Mouse (Mus musculus): Measurements from ENCODE around the gene Nprl2. TPM values are rescaled to one million over a fixed set of nuclear protein-coding genes. Genes with fewer than 3 reads are reported as not detected.

The Nprl2 gene
- 47.6 TPM for polyA plus RNA-seq (2017; shearing (Covaris generic))

DNA sequence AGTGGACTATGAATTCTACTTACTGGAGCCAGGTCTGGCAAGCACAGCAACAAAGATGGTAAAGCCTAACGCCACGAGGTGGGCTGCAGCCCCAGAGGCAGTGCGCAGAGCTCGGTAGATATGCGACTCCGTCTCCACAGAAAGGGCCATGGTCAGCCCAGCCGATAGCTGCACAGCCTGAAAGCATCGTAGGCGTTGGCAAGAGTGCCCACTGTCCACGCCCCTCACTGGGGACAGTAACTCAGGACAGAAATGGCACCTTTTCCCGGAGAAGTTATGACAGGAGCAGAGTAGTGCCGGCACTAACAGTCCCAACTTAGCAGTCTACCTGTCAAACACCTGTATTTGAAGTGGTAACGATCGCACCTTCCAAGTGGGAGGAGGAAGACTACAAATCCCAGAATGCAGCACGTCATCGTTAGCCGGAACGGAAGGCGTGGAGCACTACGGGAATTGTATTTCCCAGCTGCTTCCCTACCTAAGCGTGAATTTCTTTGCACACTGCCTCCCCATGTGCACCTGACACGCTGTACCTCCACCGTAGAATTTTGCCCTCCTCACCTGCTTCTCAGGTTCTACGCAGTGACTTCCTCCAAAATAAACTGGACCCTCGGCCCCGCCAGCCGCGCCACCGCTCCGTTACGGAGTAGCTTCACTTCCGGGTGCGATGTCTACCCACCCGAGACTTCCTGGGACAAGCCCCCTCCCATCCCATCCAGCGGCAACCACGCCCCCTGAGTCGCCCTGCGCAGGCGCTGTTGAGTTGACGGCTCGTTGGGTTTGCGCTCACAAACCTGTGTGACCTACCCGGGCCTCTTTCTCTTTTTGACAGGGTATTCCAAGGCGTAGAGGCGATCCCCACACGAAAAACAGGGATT lies at the start of gene Nprl2, which contains the start of gene Cyb561d2:
Gene Nprl2, plus strand, starts transcription at position 753 of the 878 bp plus-strand sequence.
Gene Cyb561d2, minus strand, starts transcription at position 720 of the 878 bp plus-strand sequence.

DNA sequence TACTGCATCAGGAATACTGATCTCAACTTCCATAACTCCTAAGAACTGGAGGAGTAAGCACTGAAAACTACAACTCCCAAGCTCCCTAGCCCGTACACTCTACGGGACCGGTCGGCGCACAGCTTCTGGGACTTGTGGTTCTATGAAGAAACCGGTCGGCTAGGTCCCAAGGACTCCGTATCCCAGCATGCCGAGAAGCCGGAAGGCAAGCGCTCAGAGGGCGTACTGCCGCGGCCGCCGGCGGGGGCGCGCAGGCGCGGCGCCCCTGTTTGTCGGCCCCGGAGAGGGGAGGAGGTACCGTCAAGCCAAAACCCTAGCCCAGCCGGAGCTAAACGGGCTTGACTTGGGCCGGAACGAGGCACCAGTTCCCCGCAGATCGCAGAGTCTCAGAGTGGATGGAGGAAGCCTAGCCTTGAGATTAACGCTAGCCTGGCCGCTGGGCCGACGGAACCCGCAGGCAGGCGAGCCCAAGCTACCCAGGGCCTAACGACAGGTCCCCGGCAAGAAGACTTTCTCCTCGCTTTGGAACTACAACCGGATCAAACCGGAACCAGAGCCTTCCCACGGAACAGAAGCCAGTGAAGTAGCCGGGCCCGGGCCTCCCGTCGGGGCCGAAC lies 8.1 kb upstream of the Nprl2 start, which contains the start of gene Tmem115:
Gene Tmem115, plus strand, starts transcription at position 155 of the 617 bp plus-strand sequence.

DNA sequence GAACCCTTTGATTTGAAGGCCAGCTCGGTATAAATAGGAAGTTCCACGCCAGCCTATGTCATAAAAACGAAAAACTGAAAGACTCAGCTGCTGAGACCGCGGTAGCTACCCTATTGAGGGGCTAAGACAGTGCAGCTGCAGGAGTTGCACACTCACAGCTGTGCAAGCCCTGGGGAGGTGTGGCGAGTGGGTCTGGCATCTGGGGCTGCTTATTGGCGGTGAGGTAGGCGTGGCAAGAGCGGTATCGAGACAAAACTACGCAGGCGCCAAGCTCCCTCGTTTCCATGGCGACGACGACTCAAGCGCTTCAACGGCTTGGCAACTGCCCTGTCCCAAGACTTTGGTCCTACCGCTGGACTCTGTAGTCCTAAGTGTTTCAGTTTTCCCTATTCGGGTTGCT lies 5.0 kb downstream of the Nprl2 start, which contains the start of gene Zmynd10:
Gene Zmynd10, plus strand, starts transcription at position 273 of the 400 bp plus-strand sequence.

DNA sequence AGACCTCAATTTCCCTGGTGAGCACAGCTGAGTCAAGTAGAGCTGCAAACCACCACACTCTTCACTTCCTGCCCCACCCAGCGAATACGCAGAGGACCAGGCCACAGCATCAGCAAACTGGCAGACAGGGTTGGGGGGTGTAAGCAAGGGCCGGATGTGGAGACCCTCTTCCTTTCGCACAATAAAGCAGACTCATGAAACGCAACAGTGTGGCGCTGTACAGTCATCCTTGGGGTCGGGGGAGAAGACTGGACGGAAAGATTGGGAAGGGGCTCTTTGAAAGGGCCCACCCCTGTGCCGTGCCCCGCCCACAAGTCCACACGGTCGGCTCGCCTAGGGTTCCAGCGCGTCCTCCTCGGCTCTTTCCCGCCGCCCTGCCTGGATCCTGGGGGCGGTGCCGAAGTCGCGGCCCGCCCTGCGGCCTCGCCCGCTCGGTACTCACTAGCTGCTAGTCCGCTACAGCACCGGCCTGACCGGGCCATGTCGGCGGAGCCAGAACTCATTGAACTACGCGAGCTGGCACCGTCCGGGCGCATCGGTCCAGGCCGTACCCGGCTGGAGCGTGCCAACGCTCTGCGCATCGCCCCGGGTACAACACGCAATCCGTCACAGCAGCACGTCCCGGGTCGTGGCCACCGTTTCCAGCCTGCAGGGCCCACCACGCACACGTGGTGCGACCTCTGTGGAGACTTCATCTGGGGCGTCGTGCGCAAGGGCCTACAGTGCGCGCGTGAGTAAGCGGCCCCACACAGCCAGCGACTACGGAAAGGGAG lies 9.3 kb downstream of the Nprl2 start, which contains the start of gene Rassf1:
Gene Rassf1, plus strand, starts transcription at position 439 of the 773 bp plus-strand sequence.

DNA sequence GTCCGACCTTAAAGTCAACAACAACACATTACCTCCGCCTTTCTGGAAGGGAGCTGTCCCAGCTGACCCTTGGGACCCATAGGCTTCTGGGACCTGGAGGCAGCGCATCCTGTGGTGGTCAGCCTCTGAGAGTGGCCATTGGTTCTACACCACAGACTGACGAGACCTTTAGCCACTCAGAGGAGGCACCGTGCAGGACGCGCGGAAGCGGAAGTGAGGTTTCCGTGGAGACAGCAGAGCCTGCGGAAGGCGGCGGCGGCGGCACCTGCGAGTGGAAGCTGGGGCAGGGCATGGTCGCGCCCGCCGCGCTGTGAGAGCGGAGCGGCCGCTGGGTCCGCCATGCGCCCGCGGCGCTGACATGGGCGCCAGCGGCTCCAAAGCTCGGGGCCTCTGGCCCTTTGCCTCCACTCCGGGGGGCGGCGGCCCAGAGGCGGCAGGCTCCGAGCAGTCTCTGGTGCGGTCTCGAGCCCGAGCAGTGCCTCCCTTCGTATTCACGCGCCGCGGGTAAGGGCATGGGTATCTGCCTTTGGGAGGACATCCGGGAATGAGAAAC lies 21.1 kb downstream of the Nprl2 start, which contains the start of gene Tusc2:
Gene Tusc2, plus strand, starts transcription at position 227 of the 553 bp plus-strand sequence.

DNA sequence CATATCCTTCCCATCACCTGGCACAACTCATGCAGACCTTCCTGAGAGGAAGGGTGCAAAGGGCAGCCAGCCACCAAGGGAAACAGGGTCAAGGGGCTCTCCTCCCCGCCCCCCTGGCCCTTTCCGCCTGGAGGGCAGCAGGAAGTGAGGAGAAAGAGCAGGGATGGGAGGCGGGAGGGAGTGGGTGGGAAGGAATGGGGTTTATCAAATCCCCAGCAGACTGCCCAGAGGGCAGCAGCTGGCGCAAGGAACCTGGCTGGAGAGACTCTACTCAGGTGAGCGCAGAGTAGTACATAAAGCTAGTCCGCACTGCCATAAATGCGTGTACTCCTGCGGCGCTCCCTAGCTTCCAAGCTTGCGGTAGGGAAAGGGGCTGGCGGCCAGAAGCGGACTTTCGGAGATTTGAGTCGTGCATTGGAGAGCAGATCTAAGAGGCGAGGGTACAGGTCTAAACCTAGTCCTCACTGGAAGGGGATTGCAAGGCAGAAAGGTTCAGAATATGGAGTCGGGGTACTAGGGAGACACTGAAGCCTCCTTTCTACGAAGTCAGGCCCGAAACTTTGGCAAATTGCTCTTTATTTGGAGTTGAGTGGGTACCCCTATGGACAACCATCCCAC lies 25.8 kb downstream of the Nprl2 start, which contains the start of gene Hyal2:
Gene Hyal2, plus strand, starts transcription at position 244 of the 618 bp plus-strand sequence.

DNA sequence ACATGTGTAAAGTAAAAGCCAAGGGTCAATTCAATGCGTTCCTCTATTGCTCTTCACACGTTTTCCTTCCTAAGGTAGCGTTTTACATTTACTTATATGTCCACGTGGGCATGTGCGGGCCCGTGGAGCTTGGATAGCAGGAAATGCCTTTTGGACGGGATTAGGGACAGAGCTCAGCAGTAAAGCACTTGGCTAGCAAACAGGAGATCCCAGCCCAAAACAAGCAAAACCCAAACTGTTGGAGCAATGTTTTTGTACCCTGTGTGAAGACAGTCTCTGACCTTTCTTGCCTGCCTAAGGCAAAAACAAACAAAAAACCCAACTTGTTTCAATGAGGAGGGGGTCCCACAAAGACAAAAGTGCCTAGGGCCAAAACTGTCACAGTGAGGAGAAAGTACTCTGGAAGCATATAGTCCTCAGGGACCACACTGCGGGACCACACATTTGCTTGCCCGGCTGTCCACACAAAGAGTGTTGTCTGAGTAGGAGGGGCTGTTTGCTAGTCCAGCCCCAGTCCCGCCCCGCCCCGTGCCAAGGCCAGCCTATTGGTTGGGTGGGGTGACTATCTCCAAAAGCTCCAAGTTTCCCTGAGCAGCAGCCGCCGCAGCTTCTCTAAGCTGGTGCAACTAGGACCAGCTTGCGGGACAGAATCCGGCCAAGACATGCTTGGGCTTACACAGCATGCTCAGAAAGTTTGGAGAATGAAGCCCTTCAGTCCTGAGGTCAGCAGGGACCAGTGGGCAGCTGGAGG lies 34.5 kb downstream of the Nprl2 start, which contains the start of gene Hyal1:
Gene Hyal1, plus strand, starts transcription at position 571 of the 751 bp plus-strand sequence.

DNA sequence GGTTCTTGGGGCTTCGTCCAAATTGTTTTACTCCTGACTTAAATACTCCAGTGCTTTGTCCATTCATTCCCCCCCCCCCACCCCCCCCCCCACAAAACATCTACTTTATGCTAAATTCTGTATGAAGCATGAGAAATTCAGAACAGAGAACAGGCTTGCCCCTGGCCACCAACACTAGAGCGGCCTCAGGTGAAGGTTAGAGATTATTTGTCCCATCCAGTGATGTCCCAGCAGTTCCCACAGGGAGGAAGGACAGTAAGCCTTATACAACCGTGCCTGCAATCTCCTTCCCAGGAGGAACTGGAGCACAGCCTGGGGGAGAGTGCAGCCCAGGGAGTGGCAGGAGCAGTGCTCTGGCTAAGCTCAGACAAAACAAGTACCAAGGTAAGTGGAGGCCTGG lies 36.6 kb downstream of the Nprl2 start, which contains the start of gene Naa80:
Gene Naa80, plus strand, starts transcription at position 301 of the 400 bp plus-strand sequence.

DNA sequence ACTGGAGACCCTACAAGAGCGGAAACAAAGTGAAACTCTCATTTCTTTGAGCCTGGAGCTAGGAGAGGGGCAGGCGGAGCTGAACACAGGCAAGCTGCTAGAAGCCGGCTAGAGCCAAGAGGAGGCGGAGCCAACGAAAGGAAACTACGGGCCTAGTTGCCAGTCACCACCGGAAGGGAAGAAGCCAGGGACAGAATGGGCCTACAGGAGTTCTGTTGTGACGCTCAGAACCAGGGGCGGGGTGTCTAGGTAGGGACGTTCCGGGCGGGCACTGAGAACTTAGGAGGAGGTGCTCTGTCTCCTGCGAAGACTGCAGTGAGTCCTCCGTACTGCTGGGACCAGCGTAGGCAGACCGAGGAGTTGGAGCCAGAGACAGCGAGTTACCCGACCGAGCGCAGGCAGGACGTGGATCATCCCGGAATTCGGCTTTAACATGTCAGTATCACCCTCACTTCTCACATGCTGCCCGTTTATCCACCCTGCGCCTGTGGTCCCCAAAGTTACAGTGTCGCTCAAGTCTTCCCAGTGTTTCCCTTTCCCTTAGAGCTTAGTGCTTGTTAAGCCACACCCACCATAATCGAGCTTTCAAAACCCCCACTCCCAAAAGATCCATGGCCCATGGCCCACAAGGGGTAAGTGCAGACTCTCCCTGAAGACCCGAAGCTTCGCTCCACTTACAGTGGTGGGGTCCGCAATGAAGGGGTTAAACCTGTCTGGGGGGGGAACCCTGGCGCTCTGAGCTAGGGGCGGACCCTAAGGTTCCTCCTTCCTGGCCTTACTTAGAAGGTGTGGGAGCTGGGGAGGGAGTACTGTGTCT lies 38.7 kb downstream of the Nprl2 start, which contains the start of gene Hyal3:
Gene Hyal3, plus strand, starts transcription at position 318 of the 817 bp plus-strand sequence.

DNA sequence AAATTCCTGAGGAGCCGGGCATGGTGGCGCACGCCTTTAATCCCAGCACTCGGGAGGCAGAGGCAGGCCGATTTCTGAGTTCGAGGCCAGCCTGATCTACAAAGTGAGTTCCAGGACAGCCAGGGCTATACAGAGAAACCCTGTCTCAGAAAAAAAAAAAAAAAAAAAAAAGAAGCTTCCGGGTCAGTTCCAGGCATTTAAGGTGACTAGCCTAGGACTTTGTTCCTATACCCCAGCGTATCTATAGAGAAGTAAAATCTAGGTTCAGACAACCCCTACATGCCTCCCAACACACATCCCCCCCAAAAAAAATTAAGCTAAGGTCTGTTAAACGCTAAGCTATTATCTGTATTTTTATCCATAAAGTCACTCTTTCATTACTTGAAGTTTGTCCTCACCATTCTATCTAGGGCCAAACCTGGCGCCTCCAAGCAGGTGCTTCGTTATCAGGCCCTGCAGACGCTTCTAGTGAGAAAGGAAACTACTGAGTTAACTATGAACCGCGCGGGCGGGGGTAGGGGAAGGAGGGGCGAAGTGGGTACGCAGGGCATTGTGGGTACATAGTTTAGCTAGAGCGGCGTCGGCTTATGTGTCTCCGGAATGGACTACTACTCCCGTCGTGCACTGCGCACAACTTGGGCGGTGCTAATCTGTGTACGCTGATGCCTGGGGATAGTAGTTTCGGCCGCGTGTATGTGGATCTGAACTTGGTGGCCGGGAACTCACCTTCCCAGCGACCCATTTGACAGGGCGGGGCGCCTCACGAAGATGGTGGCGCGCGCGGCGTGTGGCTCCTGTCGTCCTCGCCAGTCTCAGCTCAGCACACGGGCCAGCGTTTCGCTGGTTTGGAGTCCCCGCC lies 45.2 kb downstream of the Nprl2 start, which contains the start of gene Ifrd2:
Gene Ifrd2, plus strand, starts transcription at position 669 of the 859 bp plus-strand sequence.

Other genes with a start within 250 kb of the Nprl2 start
- gene Cish, start 246.2 kb upstream of the Nprl2 start, polyA plus RNA-seq (2017; shearing (Covaris generic)): 167 TPM
- gene Hemk1, start 203.9 kb upstream of the Nprl2 start, polyA plus RNA-seq (2017; shearing (Covaris generic)): 6.2 TPM
- 0.34 TPM for gene 6430571L13Rik, start 201.6 kb upstream of the Nprl2 start, polyA plus RNA-seq (2017; shearing (Covaris generic))
- gene Cacna2d2, start 142.6 kb upstream of the Nprl2 start, polyA plus RNA-seq (2017; shearing (Covaris generic)): 0.09 TPM
- gene Tmem115, start 8.3 kb upstream of the Nprl2 start, polyA plus RNA-seq (2017; shearing (Covaris generic)): 55.2 TPM
- 27.9 TPM for gene Cyb561d2, start within 50 bp of the Nprl2 start, polyA plus RNA-seq (2017; shearing (Covaris generic))
- 3.1 TPM for gene Zmynd10, start 5.1 kb downstream of the Nprl2 start, polyA plus RNA-seq (2017; shearing (Covaris generic))
- 165 TPM for gene Rassf1, start 9.3 kb downstream of the Nprl2 start, polyA plus RNA-seq (2017; shearing (Covaris generic))
- gene Tusc2, start 21.0 kb downstream of the Nprl2 start, polyA plus RNA-seq (2017; shearing (Covaris generic)): 39.7 TPM
- 3.9 TPM for gene Hyal2, start 25.7 kb downstream of the Nprl2 start, polyA plus RNA-seq (2017; shearing (Covaris generic))
- 1.8 TPM for gene Hyal1, start 34.7 kb downstream of the Nprl2 start, polyA plus RNA-seq (2017; shearing (Covaris generic))
- gene Naa80, start 36.7 kb downstream of the Nprl2 start, polyA plus RNA-seq (2017; shearing (Covaris generic)): 11.1 TPM
- gene Hyal3, start 38.6 kb downstream of the Nprl2 start, polyA plus RNA-seq (2017; shearing (Covaris generic)): 0.35 TPM
- gene Ifrd2, start 45.4 kb downstream of the Nprl2 start, polyA plus RNA-seq (2017; shearing (Covaris generic)): 17.4 TPM
- gene Sema3b, start 67.0 kb downstream of the Nprl2 start, polyA plus RNA-seq (2017; shearing (Covaris generic)): not detected
- 638 TPM for gene Gnai2, start 93.1 kb downstream of the Nprl2 start, polyA plus RNA-seq (2017; shearing (Covaris generic))
- gene Slc38a3, start 127.3 kb downstream of the Nprl2 start, polyA plus RNA-seq (2017; shearing (Covaris generic)): 1.6 TPM
- 9.1 TPM for gene Gnat1, start 137.5 kb downstream of the Nprl2 start, polyA plus RNA-seq (2017; shearing (Covaris generic))
- 0.22 TPM for gene Sema3f, start 168.2 kb downstream of the Nprl2 start, polyA plus RNA-seq (2017; shearing (Covaris generic))
- 306 TPM for gene Rbm5, start 228.8 kb downstream of the Nprl2 start, polyA plus RNA-seq (2017; shearing (Covaris generic))

Measured in effector memory CD4-positive, alpha-beta T cell, adult 5 months (primary cell).